Mouse (Mus musculus): ENCODE results near the gene Fn3k.

GRCm38 (mm10) chr11:121439686-121440292 is 5.1 kb downstream of the Fn3k start:
- no peak for TF ChIP-seq CTCF (IDR thresholded peaks at IDR 0.05; ENCODE audit: borderline replicate concordance, control insufficient read depth, extremely low read depth, insufficient read depth, low read length, poor library complexity)
- TF ChIP-seq POLR2A (IDR thresholded peaks at IDR 0.05; ENCODE audit: control insufficient read depth, extremely low read depth, insufficient read depth, low read length, poor library complexity), result no peak
